Mouse (Mus musculus): Measurements from ENCODE around the gene Tor3a.

Gene Tor3a

GRCm38 (mm10) chr1:156674195-156675000, at the start of gene Tor3a:
TSS of gene Tor3a (minus strand) at chr1:156674356.
- peak; percentile 70 for DNase-seq (ENCODE audit: low spot score)

GRCm38 (mm10) chr1:156722089-156722488, 47.9 kb upstream of the Tor3a start:
- DNase-seq (ENCODE audit: low spot score), result no peak

GRCm38 (mm10) chr1:156720046-156720445, 45.9 kb upstream of the Tor3a start:
- DNase-seq (ENCODE audit: low spot score), result no peak

GRCm38 (mm10) chr1:156718950-156719805, 45.0 kb upstream of the Tor3a start, which contains the start of gene Fam20b:
TSS of gene Fam20b (minus strand) at chr1:156719086.
- peak; percentile 97 for DNase-seq (ENCODE audit: low spot score)

- DNase-seq (ENCODE audit: low spot score), result peak; percentile 39
Measured at GRCm38 (mm10) chr1:156718286-156718949, 44.3 kb upstream of the Tor3a start.

- DNase-seq (ENCODE audit: low spot score), result no peak
Measured at GRCm38 (mm10) chr1:156717751-156718285, 43.7 kb upstream of the Tor3a start.

GRCm38 (mm10) chr1:156716681-156717080, 42.5 kb upstream of the Tor3a start:
- no peak for DNase-seq (ENCODE audit: low spot score)

- DNase-seq (ENCODE audit: low spot score), result no peak
Measured at GRCm38 (mm10) chr1:156710472-156711098, 36.4 kb upstream of the Tor3a start.

- DNase-seq (ENCODE audit: low spot score), result no peak
Measured at GRCm38 (mm10) chr1:156708672-156709071, 34.5 kb upstream of the Tor3a start.

- DNase-seq (ENCODE audit: low spot score), result no peak
Measured at GRCm38 (mm10) chr1:156705696-156706285, 31.6 kb upstream of the Tor3a start.

GRCm38 (mm10) chr1:156703444-156703843, 29.3 kb upstream of the Tor3a start:
- DNase-seq (ENCODE audit: low spot score), result no peak

- no peak for DNase-seq (ENCODE audit: low spot score)
Measured at GRCm38 (mm10) chr1:156702151-156702550, 28.0 kb upstream of the Tor3a start.

- no peak for DNase-seq (ENCODE audit: low spot score)
Measured at GRCm38 (mm10) chr1:156686025-156686661, 12.0 kb upstream of the Tor3a start.

GRCm38 (mm10) chr1:156679599-156679998, 5.4 kb upstream of the Tor3a start:
- no peak for DNase-seq (ENCODE audit: low spot score)

- no peak for DNase-seq (ENCODE audit: low spot score)
Measured at GRCm38 (mm10) chr1:156677230-156677629, 3.1 kb upstream of the Tor3a start.

GRCm38 (mm10) chr1:156676596-156676995, 2.4 kb upstream of the Tor3a start:
- no peak for DNase-seq (ENCODE audit: low spot score)

GRCm38 (mm10) chr1:156676171-156676570, 2.0 kb upstream of the Tor3a start:
- no peak for DNase-seq (ENCODE audit: low spot score)

GRCm38 (mm10) chr1:156673476-156674194, 521 bp downstream of the Tor3a start:
- no peak for DNase-seq (ENCODE audit: low spot score)

- no peak for DNase-seq (ENCODE audit: low spot score)
Measured at GRCm38 (mm10) chr1:156672720-156673475, 1.3 kb downstream of the Tor3a start.

All from ovary, postnatal 14 days (tissue).